Mouse (Mus musculus) heart, embryonic 12.5 days (tissue): Measurements from ENCODE around the gene Spag9. TPM values are rescaled to one million over a fixed set of nuclear protein-coding genes. Genes with fewer than 3 reads are reported as not detected.

Experiments
- ATAC-seq: fragments of 200-750 bp; cut with Nextera tagmentation; 2 replicates; pipeline ENCODE4 v1.8.0; 2017; ENCODE audit warnings: moderate TSS enrichment, moderate library complexity; ENCODE audit not compliant: insufficient number of reproducible peaks, low FRiP score
- H3K27ac ChIP-seq: fragments of 300-500 bp; sonication (generic); 2 replicates; pipeline ENCODE4 v1.5.1; 2016; ENCODE audit warnings: mild to moderate bottlenecking, moderate library complexity; ENCODE audit not compliant: poor library complexity, severe bottlenecking
- H3K27me3 ChIP-seq: fragments of 300-500 bp; sonication (generic); replicated peaks from 2 replicates; pipeline ENCODE4 v1.6.1; 2016; ENCODE audit warnings: mild to moderate bottlenecking, moderate library complexity
- H3K36me3 ChIP-seq: fragments of 300-500 bp; sonication (generic); 2 replicates; pipeline ENCODE4 v1.6.1; 2016; ENCODE audit warnings: mild to moderate bottlenecking, moderate library complexity
- H3K4me1 ChIP-seq: fragments of 300-500 bp; sonication (generic); replicated peaks from 2 replicates; pipeline ENCODE4 v1.6.1; 2016; ENCODE audit warnings: mild to moderate bottlenecking
- H3K4me2 ChIP-seq: fragments of 300-500 bp; sonication (generic); 2 replicates; pipeline ENCODE4 v1.6.1; 2016; ENCODE audit warnings: mild to moderate bottlenecking, moderate library complexity
- H3K4me3 ChIP-seq: fragments of 300-500 bp; sonication (generic); 2 replicates; pipeline ENCODE4 v1.5.1; 2016; ENCODE audit warnings: mild to moderate bottlenecking
- H3K9ac ChIP-seq: fragments of 300-500 bp; sonication (generic); 2 replicates; pipeline ENCODE4 v1.6.1; 2016; ENCODE audit warnings: mild to moderate bottlenecking, moderate library complexity
- H3K9me3 ChIP-seq: fragments of 300-500 bp; sonication (generic); replicated peaks from 2 replicates; pipeline ENCODE4 v1.6.1; 2016; ENCODE audit warnings: mild to moderate bottlenecking, moderate library complexity
- WGBS: fragments of 180-500 bp; shearing (Covaris S2); methylation state at CpG from one replicate; pipeline ENCODE4 v1.1.7; 2016; 5-methylcytosine and 5-hydroxymethylcytosine counted together
- polyA plus RNA-seq: library from polyadenylated mRNA; unstranded; fragments of >200 nt; fragmentation: Nextera tagmentation; extraction: Ambion mirVana; gene quantifications from 2 replicates; pipeline ENCODE4 v1.2.1, GENCODE M21; 2016

Gene Spag9
- polyA plus RNA-seq, 1 experiment from 2014 or later, result 48.3 TPM

DNA sequence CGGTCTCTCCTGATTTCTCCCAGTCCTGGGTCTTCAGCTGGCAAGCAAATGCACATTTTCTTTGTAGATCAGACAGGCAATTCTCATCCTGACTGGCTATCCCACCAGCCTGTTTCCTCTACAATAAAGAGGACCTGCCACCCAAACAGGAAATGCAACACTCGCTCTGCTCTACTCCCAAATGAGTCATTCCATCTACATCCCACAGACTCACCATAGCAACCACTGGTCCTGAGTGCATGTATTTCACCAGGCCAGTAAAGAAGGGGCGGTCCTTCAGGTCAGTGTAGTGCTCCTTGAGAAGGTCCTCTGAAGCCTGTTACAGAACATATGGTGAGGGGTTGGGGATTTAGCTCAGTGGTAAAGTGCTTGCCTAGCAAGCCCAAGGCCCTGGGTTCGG, 32.9 kb upstream of the Spag9 start:
- Histone ChIP-seq H3K9ac (no peak overlapping the region), H3K4me1 (peaks cover 7% of the 10 kb centered on the region), H3K4me3 (no peak overlapping the region), H3K36me3 (peaks cover 79% of the 10 kb centered on the region), H3K9me3 (no peaks in the 10 kb centered on the region), H3K4me2 (no peak overlapping the region), H3K27me3 (no peaks in the 10 kb centered on the region), H3K27ac (no peak overlapping the region)
- WGBS, result 80% methylated on average over 4 of the region's 4 CpGs
- no peak for ATAC-seq

DNA sequence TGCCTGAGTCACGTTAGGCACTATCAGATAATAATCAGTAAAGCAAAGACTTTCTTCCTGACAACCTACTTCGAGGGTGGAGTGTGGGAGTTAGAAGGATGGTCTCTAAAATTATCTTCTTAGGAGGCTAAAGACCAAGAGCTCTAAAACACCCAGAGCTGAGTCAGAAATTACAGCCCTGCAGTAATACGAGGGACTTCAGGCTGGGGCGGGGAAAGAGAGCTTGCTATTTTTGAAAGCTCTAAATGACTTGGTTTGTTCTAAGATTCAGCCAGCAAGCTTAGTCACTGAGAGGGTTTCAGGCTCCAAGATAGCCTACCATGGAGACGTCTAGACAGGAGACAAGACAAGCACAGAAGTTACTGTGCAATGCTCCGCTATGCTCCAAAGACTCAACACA, 30.5 kb upstream of the Spag9 start:
- no peak overlapping the region for H3K9ac ChIP-seq

DNA sequence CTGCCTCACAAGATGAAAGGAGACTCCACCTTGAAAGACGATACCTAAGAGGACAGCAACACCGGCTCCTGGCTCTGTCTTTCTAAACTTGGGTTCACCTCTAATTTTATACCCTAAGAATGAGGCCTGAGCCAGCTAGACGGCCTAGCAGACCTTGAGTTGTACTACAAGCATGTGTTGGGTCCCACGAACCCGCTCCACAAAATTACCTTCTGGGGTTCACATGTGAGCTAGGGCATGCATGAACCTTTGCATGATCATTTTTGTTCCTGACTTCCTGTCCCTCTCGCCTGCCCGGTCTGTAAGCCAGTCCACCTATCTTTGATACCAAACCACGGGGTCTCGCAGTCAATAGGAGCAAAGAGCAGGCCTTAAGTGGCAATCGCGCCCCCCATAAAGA, 28.5 kb upstream of the Spag9 start:
- ATAC-seq, result no peak
- Histone ChIP-seq H3K4me1 (peaks cover 14% of the 10 kb centered on the region), H3K27me3 (no peaks in the 10 kb centered on the region), H3K9ac (peak overlapping the region; percentile 82), H3K27ac (peak overlapping the region; percentile 61; the same call in 1 of the 2 replicates), H3K9me3 (no peaks in the 10 kb centered on the region), H3K4me2 (peak overlapping the region; percentile 82), H3K4me3 (peak overlapping the region; percentile 73), H3K36me3 (peaks cover 38% of the 10 kb centered on the region)
- WGBS, result 4% methylated on average over 11 of the region's 11 CpGs

More for the DNA sequence above, 30.5 kb upstream of the Spag9 start:
- peaks cover 14% of the 10 kb centered on the region for H3K4me1 ChIP-seq
- H3K9me3 ChIP-seq, result no peaks in the 10 kb centered on the region
- peaks cover 58% of the 10 kb centered on the region for H3K36me3 ChIP-seq
- no peak overlapping the region for H3K4me2 ChIP-seq
- H3K27me3 ChIP-seq, result no peaks in the 10 kb centered on the region
- no peak overlapping the region for H3K27ac ChIP-seq
- WGBS, result 84% methylated on average over 6 of the region's 6 CpGs
- H3K4me3 ChIP-seq, result no peak overlapping the region
- ATAC-seq, result no peak

DNA sequence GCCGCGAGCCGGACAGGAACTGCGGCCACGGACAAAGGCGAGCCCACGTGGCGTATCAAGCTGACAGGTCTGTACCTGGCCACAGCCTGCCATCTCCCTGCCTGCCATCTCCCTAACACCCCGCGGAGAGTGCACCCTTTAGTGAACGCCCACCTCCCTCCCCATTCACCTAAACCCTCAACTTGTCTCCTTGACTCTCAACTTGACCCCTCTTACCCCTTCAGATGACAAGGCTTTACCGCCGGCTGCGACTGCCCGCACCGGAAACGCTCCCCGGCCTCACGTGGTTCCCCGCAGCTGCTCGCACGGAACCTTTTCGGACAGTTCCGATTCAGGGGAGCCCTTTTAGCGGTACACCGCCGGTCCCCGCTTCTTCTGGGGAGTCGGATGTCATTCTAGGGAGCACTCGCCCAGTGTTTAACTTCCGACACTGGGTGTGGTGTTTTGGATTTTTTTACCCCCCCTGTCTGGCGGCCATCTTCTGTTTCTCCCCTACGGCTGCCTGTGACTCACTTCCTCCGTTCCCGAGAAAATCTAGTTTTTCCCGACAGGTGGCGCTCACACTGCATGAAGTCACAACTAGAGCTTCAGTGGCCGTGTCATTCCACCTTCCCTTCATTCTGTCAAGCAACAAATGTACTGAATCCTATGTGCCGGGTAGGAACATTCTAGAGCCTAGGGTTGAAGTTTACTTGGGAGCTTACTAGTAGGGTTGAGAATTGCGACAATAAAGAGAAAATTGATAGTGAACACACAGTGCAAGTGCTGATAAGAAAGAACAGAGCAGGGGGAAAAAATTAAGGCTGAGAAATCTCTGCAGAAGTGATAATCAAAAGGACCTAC, 27.7 kb upstream of the Spag9 start, which contains the start of the genes Gm20390 and Nme1:
Gene Gm20390 (minus strand): TSS at position 289 of the 843 bp plus-strand sequence.
Gene Nme1 (minus strand): TSS at position 517 of the 843 bp plus-strand sequence.
- ATAC-seq, result peak; percentile 94
- Histone ChIP-seq H3K9ac (peak within 1 kb of the TSS; percentile 82), H3K9me3 (no peaks in the 10 kb centered on the region), H3K27ac (peak within 1 kb of the TSS; percentile 61), H3K27me3 (no peaks in the 10 kb centered on the region), H3K4me1 (peaks cover 14% of the 10 kb centered on the region), H3K4me3 (peak within 1 kb of the TSS; percentile 73), H3K4me2 (peak within 1 kb of the TSS; percentile 82), H3K36me3 (peaks cover 30% of the 10 kb centered on the region)
- WGBS, result under 1% methylated on average over 40 of the region's 40 CpGs

DNA sequence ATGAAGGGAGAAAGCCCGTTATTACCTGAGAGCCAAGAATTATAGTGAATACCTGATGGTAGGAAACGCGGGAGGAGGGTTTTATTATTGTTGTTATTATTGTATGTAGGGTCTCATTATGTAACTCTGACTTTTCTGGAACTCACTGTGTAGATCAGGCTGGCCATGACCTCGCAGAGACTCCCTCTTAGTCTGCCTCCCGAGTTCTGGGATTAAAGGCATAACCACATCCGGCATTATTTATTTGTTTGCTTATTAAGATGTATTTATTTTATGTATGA, 27.1 kb upstream of the Spag9 start:
- no peak overlapping the region; the same call in 1 of the 2 replicates for H3K9ac ChIP-seq

DNA sequence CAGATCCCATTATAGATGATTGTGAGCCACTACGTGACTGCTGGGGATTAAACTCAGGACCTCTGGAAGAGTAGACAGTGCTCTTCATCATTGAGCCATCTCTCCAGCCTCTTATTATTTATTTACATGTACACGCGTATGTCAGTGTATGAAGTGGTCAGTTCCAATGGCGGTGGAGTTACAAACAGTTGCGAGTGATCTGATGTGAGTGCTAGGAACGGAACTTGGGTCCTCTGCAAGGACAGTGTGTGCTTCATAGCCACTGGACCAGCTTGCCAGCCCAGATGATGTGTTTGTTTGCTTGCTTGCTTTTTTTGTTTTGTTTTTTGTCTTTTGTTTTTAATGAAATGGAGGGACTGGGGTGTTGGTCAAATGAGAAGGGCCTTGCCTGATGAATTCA, 26.7 kb upstream of the Spag9 start:
- H3K9me3 ChIP-seq, result no peaks in the 10 kb centered on the region
- no peak overlapping the region; the same call in 1 of the 2 replicates for H3K4me3 ChIP-seq
- H3K4me2 ChIP-seq, result peak overlapping the region; percentile 43
- H3K4me1 ChIP-seq, result peaks cover 14% of the 10 kb centered on the region
- no peaks in the 10 kb centered on the region for H3K27me3 ChIP-seq
- no peak overlapping the region; the same call in 1 of the 2 replicates for H3K9ac ChIP-seq
- 94% methylated on average over 6 of the region's 6 CpGs for WGBS
- peaks cover 20% of the 10 kb centered on the region for H3K36me3 ChIP-seq
- no peak overlapping the region for H3K27ac ChIP-seq
- ATAC-seq, result no peak

More for the DNA sequence above, 27.1 kb upstream of the Spag9 start:
- peaks cover 24% of the 10 kb centered on the region for H3K36me3 ChIP-seq
- no peaks in the 10 kb centered on the region for H3K9me3 ChIP-seq
- 0 out of 2 replicates have a peak overlapping the region, but pooled peaks have one; percentile 33 for H3K27ac ChIP-seq
- H3K4me1 ChIP-seq, result peaks cover 14% of the 10 kb centered on the region
- peak overlapping the region; percentile 73 for H3K4me3 ChIP-seq
- WGBS, result 44% methylated on average over 6 of the region's 6 CpGs
- no peaks in the 10 kb centered on the region for H3K27me3 ChIP-seq
- peak overlapping the region; percentile 43 for H3K4me2 ChIP-seq
- ATAC-seq, result no peak

DNA sequence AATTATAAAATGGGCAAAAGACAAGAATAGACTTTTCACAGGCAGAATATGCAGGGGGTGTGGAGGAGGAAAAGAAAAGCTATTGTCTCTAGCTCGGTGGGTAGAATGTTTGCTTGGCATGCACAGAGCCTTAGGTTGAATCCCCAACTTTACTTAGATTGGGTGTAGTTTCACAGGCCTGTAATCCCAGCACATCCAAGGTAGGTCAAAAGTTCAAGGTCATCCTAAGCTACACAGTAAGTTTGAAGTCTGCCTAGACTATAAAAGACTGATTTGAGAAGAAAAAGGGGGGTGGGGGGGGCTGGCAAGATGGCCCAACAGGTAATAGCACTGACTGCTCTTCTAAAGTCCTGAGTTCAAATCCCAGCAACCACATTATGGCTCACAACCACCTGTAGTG, 26.1 kb upstream of the Spag9 start:
- 63% methylated on average over 1 of the region's 1 CpGs for WGBS
- no peak for ATAC-seq

DNA sequence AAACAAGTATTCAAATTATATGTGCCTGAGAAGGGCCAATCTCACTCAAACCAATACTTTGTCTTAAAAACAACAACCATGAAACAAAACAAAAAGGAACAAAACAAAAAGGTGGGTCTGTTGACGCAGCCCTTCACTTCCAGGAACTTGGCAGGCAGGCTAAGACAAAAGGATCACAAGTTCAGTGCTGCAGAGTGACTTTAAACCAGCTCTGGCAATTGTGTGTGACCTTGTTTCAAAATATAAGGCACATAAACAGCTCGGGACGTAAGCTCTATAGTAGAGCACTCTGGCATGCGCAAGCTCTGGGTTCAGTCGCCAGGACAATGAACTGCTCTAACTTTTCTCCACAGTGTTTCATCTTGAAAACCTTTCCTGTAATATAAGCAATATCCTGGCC, 22.9 kb upstream of the Spag9 start:
- Histone ChIP-seq H3K4me3 (no peak overlapping the region), H3K4me1 (0 out of 2 replicates have a peak, but pooled peaks cover 7% of the 10 kb centered on the region), H3K36me3 (no peaks in the 10 kb centered on the region), H3K27me3 (no peaks in the 10 kb centered on the region), H3K4me2 (no peak overlapping the region), H3K27ac (no peak overlapping the region), H3K9me3 (no peaks in the 10 kb centered on the region), H3K9ac (no peak overlapping the region)
- no peak for ATAC-seq
- WGBS, result 83% methylated on average over 5 of the region's 5 CpGs

More for the DNA sequence above, 26.1 kb upstream of the Spag9 start:
- H3K4me3 ChIP-seq, result no peak overlapping the region
- no peak overlapping the region for H3K27ac ChIP-seq
- H3K4me2 ChIP-seq, result no peak overlapping the region
- H3K27me3 ChIP-seq, result no peaks in the 10 kb centered on the region
- no peaks in the 10 kb centered on the region for H3K9me3 ChIP-seq
- H3K4me1 ChIP-seq, result peaks cover 14% of the 10 kb centered on the region
- H3K9ac ChIP-seq, result no peak overlapping the region
- H3K36me3 ChIP-seq, result peaks cover 14% of the 10 kb centered on the region

DNA sequence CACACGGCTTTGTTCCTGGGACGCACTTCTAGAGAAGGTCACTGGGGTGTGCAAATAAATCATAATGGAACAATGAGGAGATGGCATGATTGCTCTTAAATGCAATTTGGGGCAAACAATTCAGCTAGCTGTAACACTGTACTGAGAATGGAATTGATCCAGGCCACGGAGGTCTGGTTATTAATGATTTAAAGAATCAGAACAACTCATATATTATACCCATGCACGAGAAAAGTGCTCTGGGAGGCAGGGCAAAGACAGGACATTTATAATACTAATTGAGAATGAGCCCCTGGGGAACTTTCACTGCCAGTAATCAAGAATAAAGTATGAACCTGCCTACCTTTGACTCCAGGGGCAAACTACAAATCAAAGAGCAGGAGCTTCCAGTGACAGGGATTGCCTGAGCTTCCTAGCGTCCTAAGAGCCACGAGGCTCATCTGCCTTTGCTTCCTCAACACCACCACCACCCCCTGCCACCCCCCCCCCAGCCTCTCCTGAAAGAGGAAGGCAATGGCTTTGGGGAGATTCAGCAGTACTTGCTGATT, 16.3 kb upstream of the Spag9 start:
- Histone ChIP-seq H3K27ac (no peak overlapping the region), H3K4me3 (no peak overlapping the region), H3K9me3 (no peaks in the 10 kb centered on the region), H3K27me3 (no peaks in the 10 kb centered on the region), H3K9ac (no peak overlapping the region), H3K36me3 (no peaks in the 10 kb centered on the region), H3K4me2 (no peak overlapping the region), H3K4me1 (no peaks in the 10 kb centered on the region)
- no peak for ATAC-seq
- 62% methylated on average over 6 of the region's 6 CpGs for WGBS

DNA sequence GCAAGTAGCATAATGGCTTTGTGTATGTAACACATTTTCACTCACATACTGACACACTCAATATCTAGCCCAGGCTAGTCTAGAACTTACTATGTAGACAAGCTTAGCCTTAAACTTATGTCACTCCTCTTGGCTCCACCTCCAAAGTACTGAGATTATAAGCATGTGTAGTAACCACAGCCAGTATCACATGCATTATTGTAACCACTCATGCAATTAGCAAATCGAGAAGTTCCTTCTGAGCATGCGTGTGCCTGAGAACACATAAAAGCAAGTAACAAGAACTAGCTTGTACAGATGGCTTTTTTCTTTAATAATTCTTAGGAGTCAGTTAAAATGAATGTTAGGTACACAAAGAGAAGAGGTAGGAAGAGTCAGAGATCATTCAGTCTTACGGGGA, 11.3 kb upstream of the Spag9 start:
- no peaks in the 10 kb centered on the region for H3K27me3 ChIP-seq
- H3K4me1 ChIP-seq, result peaks cover 22% of the 10 kb centered on the region
- no peak overlapping the region for H3K9ac ChIP-seq
- H3K9me3 ChIP-seq, result no peaks in the 10 kb centered on the region
- 82% methylated on average over 3 of the region's 3 CpGs for WGBS
- no peak overlapping the region for H3K4me3 ChIP-seq
- H3K36me3 ChIP-seq, result no peaks in the 10 kb centered on the region
- ATAC-seq, result no peak
- H3K4me2 ChIP-seq, result no peak overlapping the region
- no peak overlapping the region for H3K27ac ChIP-seq

DNA sequence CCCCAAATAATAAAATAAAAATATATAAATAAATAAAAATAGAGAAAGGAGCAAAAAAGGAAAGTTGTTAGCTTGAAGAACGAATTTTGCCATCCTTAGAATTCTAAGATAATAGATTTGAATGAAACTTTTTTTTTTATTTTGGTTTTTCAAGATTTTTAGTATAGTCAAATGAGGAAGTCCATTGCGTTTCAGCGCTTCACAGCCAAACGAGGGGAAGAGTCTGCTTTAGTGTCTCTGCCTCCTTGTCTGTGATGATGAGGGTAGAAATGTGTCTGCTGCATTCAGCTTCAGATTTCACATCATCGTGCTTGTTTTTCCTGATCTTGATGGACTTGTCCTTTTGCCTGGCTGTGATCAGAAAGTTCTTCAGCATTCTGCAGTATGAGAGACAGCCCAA, 10.6 kb upstream of the Spag9 start:
- H3K4me3 ChIP-seq, result no peak overlapping the region
- no peak overlapping the region for H3K9ac ChIP-seq
- H3K9me3 ChIP-seq, result no peaks in the 10 kb centered on the region
- no peak for ATAC-seq
- no peaks in the 10 kb centered on the region for H3K27me3 ChIP-seq
- no peak overlapping the region for H3K4me2 ChIP-seq
- H3K4me1 ChIP-seq, result peaks cover 23% of the 10 kb centered on the region
- H3K36me3 ChIP-seq, result no peaks in the 10 kb centered on the region
- no peak overlapping the region for H3K27ac ChIP-seq
- WGBS, result 78% methylated on average over 5 of the region's 5 CpGs
